Mouse (Mus musculus) limb, embryonic 11.5 days (tissue): Measurements from ENCODE around the gene Rptor. TPM values are rescaled to one million over a fixed set of nuclear protein-coding genes. Genes with fewer than 3 reads are reported as not detected.

Experiments
- ATAC-seq: fragments of 200-750 bp; cut with Nextera tagmentation; 2 replicates; pipeline ENCODE4 v1.8.0; 2017; ENCODE audit warnings: low read depth; ENCODE audit not compliant: insufficient number of reproducible peaks, low FRiP score, low TSS enrichment
- DNase-seq: peaks from one replicate; pipeline ENCODE4 v3.0.0-alpha.2; 2015; ENCODE audit warnings: low spot score
- H3K27ac ChIP-seq: fragments of 300-500 bp; sonication (generic); replicated peaks from 2 replicates; pipeline ENCODE4 v1.5.1; 2014; ENCODE audit warnings: low read depth, mild to moderate bottlenecking, low read length
- H3K27me3 ChIP-seq: fragments of 300-500 bp; sonication (generic); 2 replicates; pipeline ENCODE4 v1.6.1; 2014; ENCODE audit warnings: mild to moderate bottlenecking, low read length, mixed read lengths; ENCODE audit not compliant: control insufficient read depth, insufficient read depth
- H3K36me3 ChIP-seq: fragments of 300-500 bp; sonication (generic); 2 replicates; pipeline ENCODE4 v1.6.1; 2014; ENCODE audit warnings: mild to moderate bottlenecking, low read length, moderate library complexity, mixed read lengths; ENCODE audit not compliant: control insufficient read depth, insufficient read depth
- H3K4me1 ChIP-seq: fragments of 300-500 bp; sonication (generic); 2 replicates; pipeline ENCODE4 v1.6.1; 2014; ENCODE audit warnings: low read length, mixed read lengths; ENCODE audit not compliant: control insufficient read depth, insufficient read depth
- H3K4me2 ChIP-seq: fragments of 300-500 bp; sonication (generic); 2 replicates; pipeline ENCODE4 v1.6.1; 2014; ENCODE audit warnings: low read depth, mild to moderate bottlenecking, moderate library complexity; ENCODE audit not compliant: severe bottlenecking
- H3K4me3 ChIP-seq: fragments of 300-500 bp; sonication (generic); 2 replicates; pipeline ENCODE4 v1.5.1; 2014; ENCODE audit warnings: low read depth, low read length
- H3K9ac ChIP-seq: fragments of 300-500 bp; sonication (generic); 2 replicates; pipeline ENCODE4 v1.6.1; 2014; ENCODE audit warnings: mild to moderate bottlenecking, low read length
- H3K9me3 ChIP-seq: fragments of 300-500 bp; sonication (generic); 2 replicates; pipeline ENCODE4 v1.6.1; 2016; ENCODE audit warnings: low read length; ENCODE audit not compliant: control insufficient read depth
- WGBS: fragments of 180-500 bp; shearing (Covaris S2); extraction: QIAGEN DNeasy Blood & Tissue Kit; methylation state at CpG from one replicate; pipeline ENCODE4 v1.1.7; 2014; 5-methylcytosine and 5-hydroxymethylcytosine counted together
- polyA plus RNA-seq: library from polyadenylated mRNA; unstranded; fragments of >200 nt; fragmentation: Nextera tagmentation; extraction: Ambion mirVana; gene quantifications from 2 replicates; pipeline ENCODE4 v1.2.1, GENCODE M21; 2014

The Rptor gene
- polyA plus RNA-seq, 1 experiment from 2014 or later = 13.8 TPM

DNA sequence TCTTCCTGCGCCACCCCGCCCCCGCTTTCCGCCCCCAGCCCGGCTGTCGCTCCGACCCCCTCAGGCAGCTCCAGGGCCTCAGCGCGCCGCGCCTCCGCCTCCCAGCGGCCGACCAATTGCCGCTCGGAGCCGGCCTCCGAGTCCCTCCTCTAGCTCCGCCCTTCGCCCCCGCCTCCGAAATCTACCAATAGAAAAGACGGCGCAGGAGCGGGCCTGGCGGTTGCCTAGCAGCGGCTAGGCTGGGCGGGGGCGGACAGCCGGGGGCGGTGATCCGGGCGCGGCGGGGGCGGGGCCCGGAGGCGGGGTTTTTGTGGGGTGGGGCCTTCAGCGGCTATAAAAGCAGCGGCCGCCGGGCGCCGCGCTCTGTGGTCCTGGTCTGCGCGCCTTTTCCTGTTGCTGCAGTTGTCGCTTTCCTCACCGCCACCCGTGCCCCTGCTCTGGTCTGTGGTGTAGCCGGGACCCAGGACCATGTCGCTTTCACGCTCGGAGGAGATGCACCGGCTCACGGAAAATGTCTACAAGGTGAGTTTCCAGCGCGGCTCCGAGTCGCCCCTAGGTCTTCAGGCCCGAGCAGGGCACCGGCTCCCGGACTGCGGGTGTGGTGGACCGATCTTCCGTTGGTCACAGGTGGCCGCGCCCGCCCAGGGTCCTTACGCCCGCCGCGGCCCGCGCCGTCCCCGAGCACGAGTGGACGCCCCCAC lies 340.2 kb downstream of the Rptor start, which contains the start of gene Baiap2:
TSS of gene Baiap2 (plus strand) at position 37 of the 701 bp plus-strand sequence.
- Histone ChIP-seq H3K4me3 (peak within 1 kb of the TSS; percentile 69), H3K27me3 (no peaks in the 10 kb centered on the region), H3K4me2 (peak within 1 kb of the TSS; percentile 81), H3K27ac (peak within 1 kb of the TSS; percentile 76), H3K9me3 (no peaks in the 10 kb centered on the region), H3K4me1 (peaks cover 28% of the 10 kb centered on the region), H3K9ac (peak within 1 kb of the TSS; percentile 71), H3K36me3 (no peaks in the 10 kb centered on the region)
- ATAC-seq (peak; percentile 92), DNase-seq (peak; percentile 99)
- under 1% methylated on average over 70 of the region's 79 CpGs for WGBS

GRCm38 (mm10) chr11:119943428-119943988 lies 340.8 kb downstream of the Rptor start:
- Histone ChIP-seq H3K4me2 (peak overlapping the region; percentile 81), H3K4me3 (peak overlapping the region; percentile 69), H3K9me3 (no peaks in the 10 kb centered on the region), H3K36me3 (no peaks in the 10 kb centered on the region), H3K27me3 (no peaks in the 10 kb centered on the region), H3K9ac (peak overlapping the region; percentile 71), H3K27ac (no peak overlapping the region), H3K4me1 (peaks cover 28% of the 10 kb centered on the region)
- ATAC-seq (peak; percentile 7; the same call in 1 of the 2 replicates), DNase-seq (no peak)
- WGBS = 7% methylated on average over 32 of the region's 32 CpGs

- no peak overlapping the region for H3K9ac ChIP-seq
- 92% methylated on average over 7 of the region's 7 CpGs for WGBS
- DNase-seq = no peak
- no peak overlapping the region for H3K27ac ChIP-seq
- no peak overlapping the region for H3K4me3 ChIP-seq
- peaks cover 17% of the 10 kb centered on the region for H3K4me1 ChIP-seq
- no peak for ATAC-seq
- H3K27me3 ChIP-seq = no peaks in the 10 kb centered on the region
- H3K36me3 ChIP-seq = no peaks in the 10 kb centered on the region
- no peaks in the 10 kb centered on the region for H3K9me3 ChIP-seq
- H3K4me2 ChIP-seq = no peak overlapping the region
Measured at GRCm38 (mm10) chr11:119945343-119945742, 342.6 kb downstream of the Rptor start.

- H3K4me3 ChIP-seq = no peak overlapping the region
- no peak for ATAC-seq
- H3K27me3 ChIP-seq = no peaks in the 10 kb centered on the region
- H3K9ac ChIP-seq = no peak overlapping the region
- peaks cover 6% of the 10 kb centered on the region for H3K4me1 ChIP-seq
- 100% methylated on average over 1 of the region's 1 CpGs for WGBS
- no peak for DNase-seq
- no peaks in the 10 kb centered on the region for H3K36me3 ChIP-seq
- no peaks in the 10 kb centered on the region for H3K9me3 ChIP-seq
- no peak overlapping the region for H3K4me2 ChIP-seq
- H3K27ac ChIP-seq = no peak overlapping the region
Measured at GRCm38 (mm10) chr11:119947426-119947825, 344.7 kb downstream of the Rptor start.

- no peaks in the 10 kb centered on the region for H3K9me3 ChIP-seq
- H3K27me3 ChIP-seq = no peaks in the 10 kb centered on the region
- no peak for ATAC-seq
- H3K27ac ChIP-seq = no peak overlapping the region
- no peak for DNase-seq
- H3K4me1 ChIP-seq = peaks cover 6% of the 10 kb centered on the region
- H3K4me2 ChIP-seq = no peak overlapping the region
- H3K9ac ChIP-seq = no peak overlapping the region
- H3K4me3 ChIP-seq = no peak overlapping the region
- H3K36me3 ChIP-seq = no peaks in the 10 kb centered on the region
- WGBS = 46% methylated on average over 2 of the region's 2 CpGs
Measured at GRCm38 (mm10) chr11:119947897-119948296, 345.2 kb downstream of the Rptor start.

- H3K4me1 ChIP-seq = peaks cover 6% of the 10 kb centered on the region
Measured at GRCm38 (mm10) chr11:119948305-119948704, 345.6 kb downstream of the Rptor start.

DNA sequence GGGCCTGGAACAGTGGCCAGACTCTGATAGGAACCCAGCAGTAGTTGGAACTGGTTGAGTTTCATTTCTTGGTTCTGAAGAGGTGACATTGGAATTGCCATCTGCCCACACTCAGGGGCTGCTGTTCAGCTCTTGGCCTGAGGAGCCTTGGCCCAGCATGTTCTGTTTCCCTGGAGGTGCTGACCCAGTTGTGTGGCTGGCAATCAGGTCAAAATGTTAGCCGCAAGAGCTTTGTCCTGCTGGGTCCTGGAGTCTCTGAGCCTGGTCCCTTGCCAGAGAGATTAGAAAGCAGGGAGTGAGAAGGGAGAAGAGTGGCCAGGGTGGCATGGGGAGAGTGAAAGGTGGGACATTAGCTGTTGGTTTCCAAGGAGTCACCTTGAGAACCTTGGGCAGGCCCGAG lies 346.1 kb downstream of the Rptor start:
- Histone ChIP-seq H3K4me3 (no peak overlapping the region), H3K9ac (no peak overlapping the region), H3K9me3 (no peaks in the 10 kb centered on the region), H3K4me2 (no peak overlapping the region), H3K4me1 (peaks cover 4% of the 10 kb centered on the region), H3K27ac (no peak overlapping the region), H3K36me3 (no peaks in the 10 kb centered on the region), H3K27me3 (no peaks in the 10 kb centered on the region)
- WGBS = 84% methylated on average over 2 of the region's 2 CpGs
- ATAC-seq (no peak), DNase-seq (no peak)

More at GRCm38 (mm10) chr11:119948305-119948704, 345.6 kb downstream of the Rptor start:
- no peak overlapping the region for H3K4me3 ChIP-seq
- 57% methylated on average over 4 of the region's 4 CpGs for WGBS
- H3K27me3 ChIP-seq = no peaks in the 10 kb centered on the region
- H3K4me2 ChIP-seq = no peak overlapping the region
- DNase-seq = no peak
- H3K9ac ChIP-seq = no peak overlapping the region
- H3K36me3 ChIP-seq = no peaks in the 10 kb centered on the region
- ATAC-seq = no peak
- H3K9me3 ChIP-seq = no peaks in the 10 kb centered on the region
- no peak overlapping the region for H3K27ac ChIP-seq
